Mouse (Mus musculus): ENCODE results near the gene Ccdc57.

Ccdc57 gene

DNA sequence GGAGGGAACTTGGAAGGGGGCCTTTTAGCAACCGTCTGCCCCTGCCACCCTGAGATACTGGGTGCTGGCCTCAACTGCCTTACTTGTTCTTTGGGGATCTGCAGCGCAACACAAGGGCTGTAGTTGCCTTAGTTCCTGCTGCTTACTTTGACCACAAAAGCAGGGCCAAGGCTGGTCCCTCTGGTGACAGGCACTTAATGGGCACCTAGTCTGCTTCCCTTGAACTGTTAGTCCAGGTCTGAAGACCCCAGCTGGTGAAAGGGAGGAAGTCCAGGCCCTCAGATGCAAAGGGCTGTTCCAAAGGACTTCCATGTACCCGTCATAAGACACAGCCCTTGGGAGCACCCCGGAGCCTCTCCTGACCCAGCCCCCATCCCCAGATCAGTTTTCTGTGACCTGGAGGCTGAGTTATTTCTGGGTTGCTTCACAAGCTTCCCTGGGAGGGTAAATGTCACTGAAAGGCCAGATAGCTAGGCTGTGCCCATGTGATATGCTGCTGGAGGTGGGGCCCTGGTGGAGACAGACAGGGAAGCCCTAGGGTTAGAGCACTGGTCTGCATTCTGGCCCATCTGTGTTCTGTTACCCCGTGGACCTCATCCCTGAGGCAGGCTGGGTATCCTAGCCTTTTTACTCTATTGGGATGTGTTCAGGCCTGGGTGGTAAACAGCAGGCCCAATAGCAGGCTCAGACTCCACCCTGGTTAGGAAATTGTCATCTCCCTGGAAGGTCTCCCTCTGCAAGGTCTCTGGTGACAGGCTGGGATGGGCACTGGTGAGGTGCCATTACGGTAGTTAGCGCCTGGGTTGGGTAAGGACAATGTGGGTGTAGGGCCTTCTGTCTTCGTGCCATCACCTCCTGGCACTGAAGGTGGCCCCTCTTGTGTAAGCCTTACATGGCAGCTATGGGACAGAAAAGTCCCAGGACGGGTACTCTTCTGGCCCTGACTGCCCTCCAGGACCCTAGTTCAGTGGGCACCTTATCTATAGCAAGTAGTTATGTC, 19.4 kb upstream of the Ccdc57 start:
- peak; percentile 54 to 56 for DNase-seq (ENCODE audit: low spot score in 2 of 2)

DNA sequence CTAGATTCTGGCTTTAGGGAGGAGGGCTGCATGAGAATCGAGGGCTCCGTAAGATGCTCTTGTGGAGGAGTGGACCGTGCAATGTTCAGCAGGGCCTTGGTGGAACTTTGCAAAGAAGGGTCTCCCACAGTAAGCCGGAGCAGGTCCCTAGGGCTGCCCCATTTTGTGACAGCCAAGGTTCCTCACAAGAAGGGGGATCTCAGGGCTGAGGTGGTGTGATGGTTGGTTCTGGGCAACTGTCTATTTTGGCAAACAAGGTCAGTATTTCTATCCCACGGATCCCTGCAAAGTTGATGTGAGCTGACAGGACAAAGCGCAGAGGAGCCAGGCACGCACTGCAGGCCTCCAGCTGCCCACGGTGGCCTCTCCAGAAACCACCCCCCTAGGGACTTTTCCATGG, 18.6 kb upstream of the Ccdc57 start:
- no peak for DNase-seq (ENCODE audit: low spot score in 2 of 2)

DNA sequence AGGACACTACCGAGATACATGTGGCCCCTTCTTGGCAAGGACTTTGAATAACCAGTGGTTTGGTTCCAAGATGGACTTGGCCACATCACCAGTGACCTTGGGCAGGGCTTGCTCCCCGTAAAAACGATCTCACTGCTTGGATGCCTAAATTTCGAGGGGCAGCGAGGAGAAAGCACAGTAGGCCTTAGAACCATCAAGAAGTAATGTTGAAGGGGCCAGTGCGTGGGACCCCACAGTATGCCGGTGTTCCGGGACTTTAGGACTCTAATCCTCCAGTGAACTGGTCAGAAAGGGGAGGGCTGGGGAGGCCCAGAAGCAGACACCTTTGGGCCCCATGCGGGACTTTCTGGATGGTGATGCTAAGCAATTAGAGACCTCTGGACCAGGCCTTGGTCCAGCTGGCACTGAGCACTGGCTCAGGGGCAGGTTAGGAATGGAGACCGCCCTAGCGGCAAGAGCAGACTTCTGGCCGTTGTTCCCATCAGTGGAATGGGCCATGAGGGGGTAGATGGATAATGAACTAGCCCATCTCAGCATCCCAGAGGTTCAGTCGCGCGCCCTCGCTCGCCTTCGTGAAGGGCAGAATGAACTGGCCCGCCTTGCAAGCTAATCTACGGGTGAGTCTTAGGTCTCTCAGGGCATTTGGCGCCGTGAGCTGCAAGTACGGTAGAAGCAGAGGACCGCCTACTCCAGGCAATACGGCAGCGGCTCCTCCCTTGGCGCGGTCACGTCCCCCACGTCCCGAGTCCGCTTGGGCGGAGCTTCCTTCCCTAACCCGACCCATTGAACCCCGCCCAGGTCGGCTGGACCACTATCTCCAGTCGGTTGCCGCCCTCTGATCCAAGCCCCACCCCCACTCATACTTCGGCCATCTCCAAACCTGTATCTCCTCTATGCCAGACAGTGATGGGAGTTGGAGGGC, 17.9 kb upstream of the Ccdc57 start:
- peak; percentile 85 to 95 for DNase-seq (ENCODE audit: low spot score in 2 of 2)

DNA sequence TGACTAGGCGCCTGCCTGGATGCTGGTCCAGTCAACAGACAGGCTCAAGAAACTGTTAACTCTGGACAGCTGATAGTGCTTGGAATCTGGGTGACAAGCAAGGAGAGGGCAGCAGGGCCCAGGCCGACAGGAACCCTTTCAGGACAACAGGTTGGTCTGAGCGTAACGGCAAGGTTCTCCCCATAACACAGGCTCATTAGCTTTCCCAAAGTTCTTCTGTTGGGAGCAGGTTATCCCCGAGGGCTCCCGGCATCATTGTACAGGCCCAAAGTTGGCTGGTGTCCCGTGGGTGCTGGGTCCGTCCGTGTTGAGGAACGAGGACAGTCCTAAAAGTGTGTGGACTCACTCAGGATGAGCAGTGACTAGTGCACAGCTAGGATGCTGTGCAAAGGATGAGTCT, 17.2 kb upstream of the Ccdc57 start:
- peak in 1 of 2 experiments; percentile 19 for DNase-seq (ENCODE audit: low spot score in 2 of 2)

- DNase-seq (ENCODE audit: low spot score in 2 of 2), result peak; percentile 53 to 62
Measured at GRCm38 (mm10) chr11:120948861-120949851, 16.5 kb upstream of the Ccdc57 start.

- DNase-seq (ENCODE audit: low spot score in 2 of 2), result peak; percentile 35 to 46
Measured at GRCm38 (mm10) chr11:120948328-120948727, 15.7 kb upstream of the Ccdc57 start, which contains the start of gene Slc16a3. TSS of gene Slc16a3 (plus strand) at chr11:120948480.

DNA sequence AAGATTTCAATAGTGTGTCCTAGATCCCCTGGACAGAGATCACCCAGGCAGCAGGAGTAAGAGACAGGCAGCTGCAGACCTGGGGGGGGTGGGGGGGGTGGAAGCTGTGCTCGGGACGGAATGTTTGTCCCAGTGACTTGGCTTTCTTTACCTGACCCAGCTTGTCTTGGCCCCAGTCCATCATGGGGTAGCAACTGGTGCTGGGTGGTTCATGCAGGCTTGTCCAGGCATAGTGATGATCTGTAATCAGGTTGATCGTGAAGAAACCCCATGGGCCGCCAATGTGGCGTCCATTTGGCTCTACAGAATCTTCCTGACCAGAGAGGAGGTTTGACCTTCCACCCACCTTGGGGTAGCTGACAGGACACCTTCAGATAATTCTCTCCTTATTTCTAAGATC, 13.3 kb upstream of the Ccdc57 start:
- no peak for DNase-seq (ENCODE audit: low spot score in 2 of 2)

GRCm38 (mm10) chr11:120945266-120945665, 12.6 kb upstream of the Ccdc57 start:
- DNase-seq (ENCODE audit: low spot score in 2 of 2), result no peak

DNA sequence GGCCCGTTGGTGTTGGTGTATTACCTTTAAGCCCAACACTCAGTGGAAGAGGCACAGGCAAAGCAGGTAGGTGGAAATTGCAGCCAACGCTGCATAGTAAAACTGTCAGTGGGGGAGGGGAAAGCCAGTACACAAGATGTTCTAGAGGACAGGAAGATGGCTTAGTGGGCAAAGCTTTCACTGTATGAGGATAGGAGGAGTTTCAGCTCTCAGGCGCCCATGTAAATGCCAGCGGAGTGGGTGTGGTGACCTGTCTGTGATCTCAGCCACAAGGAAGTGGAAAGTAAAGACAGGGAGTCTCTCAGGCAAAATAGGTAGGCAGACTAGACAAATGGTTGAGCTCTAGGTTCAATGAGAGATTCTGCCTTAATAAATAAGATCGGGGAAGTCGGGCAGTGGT, 8.3 kb upstream of the Ccdc57 start:
- DNase-seq (ENCODE audit: low spot score in 2 of 2), result no peak

DNA sequence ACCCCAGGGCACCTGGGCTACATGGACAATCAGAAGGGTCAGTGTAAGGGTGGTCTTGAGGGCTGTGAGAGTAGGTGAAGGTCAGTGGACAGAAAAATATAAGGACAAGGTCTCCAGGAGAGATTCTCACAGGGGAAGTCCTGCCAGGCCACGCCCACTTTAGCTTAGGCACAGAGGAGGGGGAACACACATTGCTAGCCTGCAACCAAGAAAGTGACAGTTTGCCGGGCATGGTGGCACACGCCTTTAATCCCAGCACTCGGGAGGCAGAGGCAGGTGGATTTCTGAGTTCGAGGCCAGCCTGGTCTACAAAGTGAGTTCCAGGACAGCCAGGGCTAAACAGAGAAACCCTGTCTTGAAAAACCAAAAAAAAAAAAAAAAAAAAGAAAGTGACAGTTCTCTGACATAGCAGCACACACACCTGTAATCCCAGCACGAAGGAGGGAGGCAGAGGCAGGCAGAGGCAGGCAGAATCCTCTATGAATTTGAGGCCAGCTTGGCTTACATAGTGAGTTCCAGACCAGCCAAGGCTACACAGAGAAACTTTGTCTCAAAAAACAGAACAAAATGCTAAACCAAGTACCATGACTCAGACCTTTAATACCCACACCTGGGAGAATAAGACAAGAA, 7.2 kb upstream of the Ccdc57 start:
- no peak for DNase-seq (ENCODE audit: low spot score in 2 of 2)

- DNase-seq (ENCODE audit: low spot score in 2 of 2), result no peak
Measured at GRCm38 (mm10) chr11:120938795-120939194, 6.1 kb upstream of the Ccdc57 start.

DNA sequence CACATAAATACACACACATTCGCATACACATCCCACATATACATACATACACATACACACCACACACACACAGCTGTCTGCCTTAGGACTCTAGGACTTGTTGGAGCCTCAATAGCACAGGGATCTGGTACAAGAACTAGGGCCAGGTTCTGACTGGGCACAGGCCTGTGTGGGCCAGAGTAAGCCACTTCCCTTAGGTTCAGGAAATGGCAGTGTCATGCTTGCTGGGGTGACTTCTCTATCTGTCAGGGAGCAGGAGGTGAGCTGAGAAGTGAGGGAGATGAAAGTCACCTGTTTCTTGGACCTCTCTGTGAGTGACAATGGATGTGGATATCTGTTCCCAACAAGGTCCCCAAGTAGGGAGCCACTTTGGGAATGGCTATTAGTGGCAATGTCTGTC, 5.3 kb upstream of the Ccdc57 start:
- DNase-seq (ENCODE audit: low spot score in 2 of 2), result no peak

GRCm38 (mm10) chr11:120931479-120931878, 1.2 kb downstream of the Ccdc57 start:
- no peak for DNase-seq (ENCODE audit: low spot score in 2 of 2)

DNA sequence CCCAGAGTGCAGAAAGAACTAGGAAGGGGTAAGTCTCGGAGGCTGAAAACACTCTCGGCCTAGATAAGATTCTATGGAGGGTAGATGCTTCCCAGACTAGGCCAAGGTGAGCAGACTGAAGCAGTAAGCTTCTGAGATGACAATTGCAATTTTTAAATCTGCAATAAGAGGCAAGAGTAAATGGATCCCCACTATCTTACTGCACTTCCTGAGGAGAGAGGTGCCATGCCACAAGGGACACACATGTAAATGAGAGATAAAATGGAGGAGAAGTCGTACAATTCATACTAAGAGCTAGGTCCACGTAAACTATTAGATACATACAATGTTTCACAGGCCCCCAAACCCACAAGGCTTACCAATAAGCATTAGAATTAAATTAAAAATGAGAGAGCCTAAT, 4.2 kb downstream of the Ccdc57 start:
- DNase-seq (ENCODE audit: low spot score in 2 of 2), result no peak

- DNase-seq (ENCODE audit: low spot score in 2 of 2), result no peak
Measured at GRCm38 (mm10) chr11:120922528-120922927, 10.1 kb downstream of the Ccdc57 start.

GRCm38 (mm10) chr11:120917756-120918155, 14.9 kb downstream of the Ccdc57 start:
- DNase-seq (ENCODE audit: low spot score in 2 of 2), result no peak

DNA sequence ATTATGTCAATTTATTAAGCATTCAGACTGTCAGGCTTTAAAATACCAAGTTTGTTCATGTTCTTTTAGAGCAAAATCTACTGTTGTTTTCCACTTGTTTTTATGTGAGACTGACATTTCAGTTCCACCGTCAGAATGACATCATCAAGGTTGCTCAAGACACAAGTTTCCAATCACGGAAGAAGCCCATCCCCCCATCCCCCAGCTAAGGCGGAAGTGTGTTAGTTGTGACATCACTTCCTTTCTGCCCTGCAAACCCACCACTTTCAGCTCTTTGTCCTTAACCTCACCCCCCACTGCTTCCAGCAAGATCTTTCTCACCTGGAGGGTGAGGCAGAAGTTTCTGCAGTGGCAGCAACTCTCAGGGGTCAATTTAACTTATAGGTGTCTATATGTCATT, 16.2 kb downstream of the Ccdc57 start:
- no peak for DNase-seq (ENCODE audit: low spot score in 2 of 2)

DNA sequence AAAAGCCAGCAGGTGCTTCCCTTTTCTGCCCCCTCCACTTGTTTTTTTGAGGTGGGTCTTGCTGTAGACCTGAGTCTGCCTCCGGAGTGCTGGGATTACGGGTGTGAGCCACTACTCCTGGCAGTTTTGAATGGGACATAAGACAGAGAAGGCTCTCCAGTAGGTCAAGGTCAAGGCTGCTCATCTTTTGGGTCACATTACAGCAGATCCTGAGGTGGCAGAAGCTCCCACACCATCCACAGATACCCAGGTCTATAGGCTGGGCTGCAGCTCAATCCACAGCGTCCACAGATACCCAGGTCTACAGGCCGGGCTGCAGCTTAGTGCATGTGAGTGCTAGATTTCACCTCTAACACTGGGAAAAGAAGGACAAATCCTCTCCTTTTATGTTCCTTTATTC, 18.9 kb downstream of the Ccdc57 start:
- DNase-seq (ENCODE audit: low spot score in 2 of 2), result no peak

- peak; percentile 70 to 90 for DNase-seq (ENCODE audit: low spot score in 2 of 2)
Measured at GRCm38 (mm10) chr11:120905430-120905873, 27.2 kb downstream of the Ccdc57 start.

- no peak for DNase-seq (ENCODE audit: low spot score in 2 of 2)
Measured at GRCm38 (mm10) chr11:120904561-120904960, 28.1 kb downstream of the Ccdc57 start.
